Mouse (Mus musculus) liver, embryonic 16.5 days (tissue): ENCODE measurements around the gene Usp15. TPM values are rescaled to one million over a fixed set of nuclear protein-coding genes. Genes with fewer than 3 reads are reported as not detected.
A peak's percentile ranks its signal among the peaks of the same experiment; 100 is the strongest.

Experiments
- ATAC-seq: fragments of 200-750 bp; cut with Nextera tagmentation; 2 replicates; pipeline ENCODE4 v1.8.0; 2017; ENCODE audit warnings: low read depth, mild to moderate bottlenecking, moderate number of reproducible peaks, moderate library complexity
- H3K27ac ChIP-seq: fragments of 300-500 bp; sonication (generic); 2 replicates; pipeline ENCODE4 v1.5.1; 2014; ENCODE audit warnings: mild to moderate bottlenecking, low read length
- H3K27me3 ChIP-seq: fragments of 300-500 bp; sonication (generic); 2 replicates; pipeline ENCODE4 v1.6.1; 2014; ENCODE audit warnings: low read depth, low read length, mixed read lengths; ENCODE audit not compliant: control insufficient read depth, insufficient read depth
- H3K36me3 ChIP-seq: fragments of 300-500 bp; sonication (generic); 2 replicates; pipeline ENCODE4 v1.6.1; 2014; ENCODE audit warnings: mild to moderate bottlenecking; ENCODE audit not compliant: control insufficient read depth, insufficient read depth
- H3K4me1 ChIP-seq: fragments of 300-500 bp; sonication (generic); 2 replicates; pipeline ENCODE4 v1.6.1; 2014; ENCODE audit warnings: low read depth, low read length, mixed read lengths; ENCODE audit not compliant: control insufficient read depth
- H3K4me2 ChIP-seq: fragments of 300-500 bp; sonication (generic); 2 replicates; pipeline ENCODE4 v1.6.1; 2014; ENCODE audit warnings: low read depth, low read length, mixed read lengths
- H3K4me3 ChIP-seq: fragments of 300-500 bp; sonication (generic); 2 replicates; pipeline ENCODE4 v1.5.1; 2014; ENCODE audit warnings: low read depth, mild to moderate bottlenecking, low read length
- H3K9ac ChIP-seq: fragments of 300-500 bp; sonication (generic); 2 replicates; pipeline ENCODE4 v1.6.1; 2014; ENCODE audit warnings: low read depth, low read length
- H3K9me3 ChIP-seq: fragments of 300-500 bp; sonication (generic); replicated peaks from 2 replicates; pipeline ENCODE4 v1.6.1; 2016; ENCODE audit warnings: low read length; ENCODE audit not compliant: control insufficient read depth
- WGBS: fragments of 180-500 bp; shearing (Covaris S2); extraction: QIAGEN DNeasy Blood & Tissue Kit; methylation state at CpG from one replicate; pipeline ENCODE4 v1.1.7; 2014; ENCODE audit not compliant: insufficient replicate concordance; 5-methylcytosine and 5-hydroxymethylcytosine counted together
- polyA plus RNA-seq: library from polyadenylated mRNA; unstranded; fragments of >200 nt; fragmentation: Nextera tagmentation; extraction: Ambion mirVana; gene quantifications from 2 replicates; pipeline ENCODE4 v1.2.1, GENCODE M21; 2015

Gene Usp15
- polyA plus RNA-seq, 1 experiment from 2014 or later = 89.9 TPM

DNA sequence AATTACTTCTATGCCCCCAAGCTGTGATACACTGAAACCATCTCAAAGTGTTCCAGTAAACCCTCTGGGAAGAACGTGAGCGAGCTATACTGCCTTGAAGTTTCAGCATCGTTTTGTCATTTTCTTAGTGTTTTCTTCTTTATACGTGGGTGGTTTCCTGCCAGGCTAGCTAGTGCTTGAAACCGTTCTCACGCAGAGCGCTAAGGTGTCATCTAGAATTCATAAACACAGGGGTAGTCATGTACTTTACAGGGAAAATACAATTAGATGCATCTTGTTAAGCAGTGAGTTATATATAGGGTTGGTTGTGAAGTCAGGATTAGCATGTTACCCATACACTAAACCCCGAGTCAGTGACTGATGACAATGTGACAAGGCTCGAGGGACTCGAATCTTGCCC lies 65.3 kb downstream of the Usp15 start:
- no peaks in the 10 kb centered on the region for H3K4me1 ChIP-seq
- ATAC-seq = no peak
- H3K9ac ChIP-seq = no peak overlapping the region
- H3K4me2 ChIP-seq = no peak overlapping the region
- no peaks in the 10 kb centered on the region for H3K27me3 ChIP-seq
- H3K9me3 ChIP-seq = no peaks in the 10 kb centered on the region
- H3K4me3 ChIP-seq = no peak overlapping the region
- H3K36me3 ChIP-seq = peaks cover 59% of the 10 kb centered on the region
- no peak overlapping the region for H3K27ac ChIP-seq
- 93% methylated on average over 10 of the region's 10 CpGs for WGBS

DNA sequence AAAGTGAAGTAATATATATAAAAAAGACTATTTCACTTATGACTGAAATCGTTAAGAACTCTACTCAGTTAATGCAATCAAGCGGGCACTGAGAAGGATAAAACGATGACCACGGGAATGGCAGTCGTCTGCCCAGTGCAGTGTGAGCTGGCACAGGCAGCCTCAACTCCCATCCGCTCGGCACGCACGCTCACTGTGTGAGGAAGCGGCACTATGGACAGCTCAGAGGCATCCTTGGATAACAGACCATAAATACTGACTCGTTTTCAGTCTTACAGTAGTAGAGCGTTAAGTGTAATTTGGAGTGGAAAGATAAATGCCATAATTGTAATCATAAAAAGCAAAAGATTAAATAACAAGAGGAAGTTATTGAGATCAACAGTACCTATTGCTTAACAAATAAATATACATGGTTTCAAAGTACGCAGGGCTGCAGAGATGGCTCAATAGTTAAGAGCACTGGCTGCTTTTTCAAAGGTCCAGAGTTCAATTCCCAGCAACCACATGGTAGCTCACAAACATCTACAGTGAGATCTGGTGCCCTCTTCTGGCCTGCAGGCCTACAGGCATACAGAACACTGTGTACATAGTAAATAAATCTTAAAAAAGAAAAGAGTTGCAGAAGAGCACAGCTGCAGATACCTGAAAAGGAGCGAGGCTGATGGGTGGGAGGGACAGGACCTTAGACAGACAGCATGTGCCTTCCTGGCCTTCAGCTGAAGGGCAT lies 76.0 kb downstream of the Usp15 start:
- H3K4me1 ChIP-seq = no peaks in the 10 kb centered on the region
- H3K4me3 ChIP-seq = no peak overlapping the region
- peak; percentile 73 for ATAC-seq
- 90% methylated on average over 14 of the region's 14 CpGs for WGBS
- no peaks in the 10 kb centered on the region for H3K9me3 ChIP-seq
- H3K27me3 ChIP-seq = no peaks in the 10 kb centered on the region
- no peak overlapping the region for H3K9ac ChIP-seq
- H3K4me2 ChIP-seq = no peak overlapping the region
- no peak overlapping the region for H3K27ac ChIP-seq
- H3K36me3 ChIP-seq = peaks cover 68% of the 10 kb centered on the region

DNA sequence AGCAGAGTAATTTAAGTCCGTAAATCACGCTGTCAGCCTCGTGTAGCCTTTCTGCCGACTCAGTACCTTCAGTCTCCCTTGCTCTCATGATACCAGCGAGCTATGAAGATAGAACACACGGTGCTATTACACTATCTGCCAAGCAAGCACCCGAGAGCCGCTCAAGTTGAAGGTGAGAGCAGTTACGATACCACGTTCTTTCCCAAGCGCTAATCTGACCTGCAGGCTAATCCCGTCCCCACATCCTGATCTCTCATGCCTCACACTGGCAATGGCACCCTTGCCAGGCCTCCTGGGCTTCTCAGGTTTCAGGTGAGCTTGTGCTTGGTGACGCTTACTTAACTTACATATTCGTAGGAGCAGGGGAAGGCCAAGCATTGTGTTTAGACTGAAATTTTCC lies 79.9 kb downstream of the Usp15 start:
- Histone ChIP-seq H3K4me1 (no peaks in the 10 kb centered on the region; the same call in 1 of the 2 replicates), H3K4me3 (no peak overlapping the region), H3K4me2 (no peak overlapping the region), H3K9me3 (no peaks in the 10 kb centered on the region), H3K27ac (no peak overlapping the region), H3K36me3 (peaks cover 63% of the 10 kb centered on the region), H3K9ac (no peak overlapping the region), H3K27me3 (no peaks in the 10 kb centered on the region)
- ATAC-seq = no peak
- 87% methylated on average over 14 of the region's 14 CpGs for WGBS

GRCm38 (mm10) chr10:123113466-123113865 lies 83.3 kb downstream of the Usp15 start:
- H3K27ac ChIP-seq = no peak overlapping the region
- no peaks in the 10 kb centered on the region; the same call in 1 of the 2 replicates for H3K4me1 ChIP-seq
- H3K4me2 ChIP-seq = no peak overlapping the region
- no peak for ATAC-seq
- H3K9me3 ChIP-seq = no peaks in the 10 kb centered on the region
- WGBS = 89% methylated on average over 8 of the region's 8 CpGs
- H3K9ac ChIP-seq = no peak overlapping the region
- peaks cover 51% of the 10 kb centered on the region for H3K36me3 ChIP-seq
- H3K4me3 ChIP-seq = no peak overlapping the region
- no peaks in the 10 kb centered on the region for H3K27me3 ChIP-seq

GRCm38 (mm10) chr10:123112787-123113168 lies 84.0 kb downstream of the Usp15 start:
- Histone ChIP-seq H3K27me3 (no peaks in the 10 kb centered on the region), H3K27ac (no peak overlapping the region), H3K4me3 (no peak overlapping the region), H3K4me2 (no peak overlapping the region), H3K4me1 (no peaks in the 10 kb centered on the region; the same call in 1 of the 2 replicates), H3K9ac (no peak overlapping the region), H3K36me3 (peaks cover 49% of the 10 kb centered on the region), H3K9me3 (no peaks in the 10 kb centered on the region)
- 77% methylated on average over 9 of the region's 9 CpGs for WGBS
- no peak for ATAC-seq

- no peak overlapping the region for H3K4me2 ChIP-seq
- WGBS = 84% methylated on average over 11 of the region's 11 CpGs
- H3K27me3 ChIP-seq = no peaks in the 10 kb centered on the region
- no peak overlapping the region for H3K27ac ChIP-seq
- no peak overlapping the region for H3K9ac ChIP-seq
- no peak overlapping the region for H3K4me3 ChIP-seq
- ATAC-seq = peak; percentile 42; the same call in 1 of the 2 replicates
- peaks cover 44% of the 10 kb centered on the region for H3K36me3 ChIP-seq
- no peaks in the 10 kb centered on the region; the same call in 1 of the 2 replicates for H3K4me1 ChIP-seq
- no peaks in the 10 kb centered on the region for H3K9me3 ChIP-seq
These were observed 84.6 kb downstream of the Usp15 start for GRCm38 (mm10) chr10:123112056-123112786.

DNA sequence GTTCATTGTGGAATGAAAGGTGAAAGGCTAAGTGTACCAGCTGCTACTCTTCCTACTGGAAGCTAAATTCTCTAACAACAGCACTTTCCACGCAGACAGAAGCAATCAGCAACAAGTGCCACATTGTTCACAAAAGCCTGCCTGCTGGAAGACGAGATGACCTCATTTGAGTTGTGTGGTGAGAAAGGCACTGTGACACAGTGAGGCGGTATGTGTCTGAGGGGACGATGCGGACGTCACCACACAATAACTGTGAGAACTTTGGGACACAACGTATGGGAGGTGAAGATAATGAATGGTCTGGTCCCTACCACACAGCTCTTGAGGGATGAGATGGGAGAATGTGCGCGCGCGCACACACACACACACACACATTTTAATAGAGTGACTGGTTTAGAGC lies 86.2 kb downstream of the Usp15 start:
- WGBS = 89% methylated on average over 11 of the region's 11 CpGs
- H3K27ac ChIP-seq = no peak overlapping the region
- peaks cover 28% of the 10 kb centered on the region for H3K36me3 ChIP-seq
- no peak overlapping the region for H3K4me2 ChIP-seq
- H3K27me3 ChIP-seq = no peaks in the 10 kb centered on the region
- no peaks in the 10 kb centered on the region for H3K9me3 ChIP-seq
- H3K4me3 ChIP-seq = no peak overlapping the region
- no peaks in the 10 kb centered on the region; the same call in 1 of the 2 replicates for H3K4me1 ChIP-seq
- H3K9ac ChIP-seq = no peak overlapping the region
- no peak for ATAC-seq

DNA sequence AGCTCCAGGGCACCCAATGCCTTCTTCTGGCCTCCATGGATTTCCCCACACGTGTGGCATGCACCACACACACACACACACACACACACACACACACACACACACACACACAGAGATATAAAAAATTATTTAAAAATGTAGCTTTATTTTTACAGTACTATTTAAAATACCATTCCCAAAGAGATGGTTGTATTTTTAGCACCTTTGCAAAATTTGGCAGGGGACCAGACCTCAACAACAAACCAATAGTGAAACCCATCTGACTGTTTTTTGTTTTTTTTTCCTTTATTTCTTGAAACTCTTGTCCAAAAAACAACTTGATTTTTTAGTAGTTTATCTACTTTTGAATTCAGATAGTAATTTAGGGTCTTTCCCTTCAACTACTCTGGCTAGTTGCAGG lies 88.3 kb downstream of the Usp15 start:
- Histone ChIP-seq H3K9ac (no peak overlapping the region), H3K4me1 (no peaks in the 10 kb centered on the region; the same call in 1 of the 2 replicates), H3K9me3 (no peaks in the 10 kb centered on the region), H3K27ac (no peak overlapping the region), H3K4me3 (no peak overlapping the region), H3K4me2 (no peak overlapping the region), H3K36me3 (peaks cover 20% of the 10 kb centered on the region), H3K27me3 (no peaks in the 10 kb centered on the region)
- no peak for ATAC-seq
- WGBS = 88% methylated on average over 1 of the region's 1 CpGs

DNA sequence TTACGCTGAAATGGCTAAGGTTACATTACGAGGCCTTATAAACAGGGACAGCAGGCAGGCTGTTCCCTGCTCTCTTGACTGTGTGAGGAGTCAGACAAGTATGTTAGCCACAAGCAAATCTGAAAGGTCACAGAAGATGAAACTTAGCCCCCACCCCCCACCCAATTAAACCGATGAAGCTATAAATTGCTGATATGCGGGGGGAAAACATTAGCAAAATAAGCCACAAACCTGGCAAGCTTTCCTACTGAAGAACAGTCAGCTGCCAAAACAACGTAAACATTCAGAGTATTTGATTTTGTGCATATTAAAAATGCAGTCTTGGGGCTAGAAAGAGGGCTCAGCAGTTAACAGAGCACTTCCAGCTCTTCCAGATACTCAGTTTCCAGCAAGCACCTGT lies 88.7 kb downstream of the Usp15 start:
- Histone ChIP-seq H3K4me3 (no peak overlapping the region), H3K4me1 (no peaks in the 10 kb centered on the region; the same call in 1 of the 2 replicates), H3K27me3 (no peaks in the 10 kb centered on the region), H3K9ac (no peak overlapping the region), H3K9me3 (no peaks in the 10 kb centered on the region), H3K4me2 (no peak overlapping the region), H3K36me3 (peaks cover 17% of the 10 kb centered on the region), H3K27ac (no peak overlapping the region)
- 85% methylated on average over 5 of the region's 5 CpGs for WGBS
- ATAC-seq = no peak
